Mouse (Mus musculus) adrenal gland, adult 18-20 months (tissue): ENCODE results near the gene Gm10142. TPM values are rescaled to one million over a fixed set of nuclear protein-coding genes. Genes with fewer than 3 reads are reported as not detected.
"Not testable (repeated sequence)": the region's sequence is repeated elsewhere in the genome, so short reads cannot be mapped to it uniquely, and the experiment has no call there.

Experiments
- DNase-seq, 2 experiments: peaks; one replicate each; pipeline ENCODE4 v3.0.0; 2021 to 2022; ENCODE audit warnings: low spot score in 2 of 2
- long read RNA-seq, 2 experiments: library from polyadenylated mRNA; stranded (forward); transcript quantifications; one replicate each; pipeline ENCODE4 v2.0.0; 2021
- total RNA-seq, 2 experiments: library from RNA; stranded (reverse); gene quantifications; 1 replicate in 1 of 2; 2 replicates in 1 of 2; pipeline ENCODE4 v1.2.3; 2021

The Gm10142 gene
- not detected for total RNA-seq
- long read RNA-seq, experiment 1: 0 reads
- long read RNA-seq, experiment 2: 0 reads

DNA sequence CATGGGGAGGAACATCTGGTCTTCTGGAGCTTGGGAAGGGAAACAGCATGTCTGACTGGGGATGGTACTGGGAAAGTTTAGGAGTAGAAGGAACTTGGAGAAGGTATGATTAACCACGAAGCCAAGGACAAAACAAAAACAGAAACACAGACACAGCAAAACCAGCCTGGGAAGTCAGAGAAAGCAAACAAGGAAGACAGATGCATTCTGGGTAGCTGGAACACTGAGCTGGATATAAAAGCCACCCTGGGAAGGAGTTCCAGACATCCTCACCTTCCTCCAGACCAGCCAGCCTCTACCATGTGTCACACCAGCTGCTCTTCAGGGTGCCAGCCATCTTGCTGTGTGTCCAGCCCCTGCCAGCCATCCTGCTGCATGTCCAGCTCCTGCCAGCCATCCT is at the start of gene Gm10142:
TSS of gene Gm10142 (plus strand) at position 301 of the 400 bp plus-strand sequence.
- DNase-seq: no peak

DNA sequence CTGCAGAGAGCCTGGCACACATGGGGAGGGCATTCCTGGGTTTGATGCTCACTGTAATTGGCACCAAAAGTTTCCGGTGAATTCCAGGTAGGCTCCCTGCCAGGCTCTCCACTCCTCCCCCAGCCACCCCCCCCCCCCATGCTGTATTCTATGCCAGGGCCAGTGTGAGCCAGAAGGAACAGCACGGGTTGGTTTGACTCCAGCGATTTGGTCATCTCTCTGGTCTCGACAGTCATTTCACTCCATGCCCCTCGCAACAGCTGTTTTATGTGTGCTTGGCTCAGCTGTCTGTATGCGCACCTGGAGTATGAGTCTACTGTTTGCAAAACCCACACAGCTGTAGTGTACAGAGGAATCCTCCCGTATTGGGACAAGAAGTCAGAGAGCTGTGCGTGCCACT is 49.3 kb upstream of the Gm10142 start:
- DNase-seq: no peak

GRCm38 (mm10) chr10:77667402-77667801 is 48.2 kb upstream of the Gm10142 start:
- DNase-seq: no peak

DNA sequence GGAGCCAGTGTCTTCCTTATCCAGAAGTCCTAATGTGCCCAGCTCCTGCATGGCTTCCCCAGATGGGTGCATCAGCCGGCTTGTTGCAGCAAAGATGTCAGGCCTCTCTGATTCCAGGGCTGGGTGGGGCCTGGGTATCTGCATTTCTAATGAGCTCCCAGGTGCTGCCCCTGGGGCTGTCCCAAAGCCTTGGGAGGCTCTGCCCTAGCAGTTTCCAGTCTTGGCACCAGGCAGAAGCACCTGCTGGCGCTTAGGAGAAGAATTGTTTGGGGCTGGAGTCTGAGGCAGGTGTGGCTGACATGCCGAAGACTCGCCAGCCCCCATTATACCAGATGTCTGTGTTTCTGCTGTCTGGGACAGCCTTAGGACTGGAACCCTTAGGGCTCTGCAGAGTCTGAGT is 44.9 kb upstream of the Gm10142 start:
- no peak for DNase-seq

GRCm38 (mm10) chr10:77671519-77671918 is 44.1 kb upstream of the Gm10142 start:
- DNase-seq: no peak

DNA sequence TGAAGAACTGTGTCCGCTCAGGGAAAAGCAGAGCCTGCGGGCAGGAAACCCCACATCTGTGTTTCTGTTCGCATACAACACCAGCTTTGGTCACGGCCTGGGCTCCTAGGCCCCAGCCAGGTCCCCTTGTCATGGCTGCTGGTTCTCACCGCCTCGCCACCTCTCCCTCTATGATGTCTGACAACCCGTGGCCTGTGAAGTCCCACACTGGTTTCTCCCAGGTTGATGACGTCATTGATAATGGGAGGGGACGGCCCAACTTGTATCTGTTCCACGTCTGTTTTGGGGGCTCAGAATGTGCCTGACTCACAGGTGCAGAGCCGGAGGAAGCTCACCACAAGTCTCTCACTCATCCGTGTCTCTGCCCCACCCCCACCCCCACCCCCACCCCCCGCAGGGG is 41.8 kb upstream of the Gm10142 start:
- DNase-seq: no peak

- DNase-seq: no peak
These were observed 38.0 kb upstream of the Gm10142 start for GRCm38 (mm10) chr10:77677562-77677961.

- DNase-seq: no peak
These were observed 32.6 kb upstream of the Gm10142 start for GRCm38 (mm10) chr10:77682994-77683393.

- no peak for DNase-seq
These were observed 31.4 kb upstream of the Gm10142 start for GRCm38 (mm10) chr10:77684181-77684580.

DNA sequence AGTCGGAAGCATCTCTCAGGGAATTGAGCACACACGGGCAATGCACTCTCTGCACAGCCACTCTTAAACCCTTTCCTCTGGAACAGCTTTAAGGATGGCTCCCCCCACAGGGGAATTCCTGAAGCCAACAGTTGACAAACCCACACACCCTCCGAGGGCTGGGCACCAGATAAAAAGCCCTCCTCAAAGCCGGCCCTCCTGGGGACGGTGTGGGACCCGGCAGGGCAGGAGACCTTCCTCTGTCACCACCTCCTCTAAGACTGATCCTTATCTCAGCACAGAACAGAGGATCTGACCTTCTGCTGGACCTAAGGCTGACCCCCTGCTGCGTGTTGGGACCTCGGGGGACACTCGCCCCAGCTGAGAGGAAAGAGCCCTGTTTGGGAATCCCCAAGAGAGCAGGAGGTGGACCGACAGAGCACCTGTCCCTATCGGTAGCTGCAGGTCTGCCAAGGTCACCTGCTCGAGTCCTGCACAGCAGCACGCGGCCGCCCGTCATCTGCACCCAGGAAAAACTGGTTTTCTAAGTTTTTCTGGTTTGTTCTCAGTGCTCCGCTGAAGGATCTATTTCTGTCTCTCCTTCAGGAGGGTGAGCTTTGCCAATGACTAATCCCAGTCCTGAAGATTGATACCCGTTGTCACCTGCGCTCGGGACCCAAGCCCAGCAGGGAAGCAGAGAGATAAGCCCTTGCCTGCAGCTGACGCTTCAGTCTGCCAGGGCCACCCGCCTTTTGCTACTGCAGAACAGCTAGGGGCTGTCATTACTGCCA is 29.5 kb upstream of the Gm10142 start, which contains the start of gene Tspear:
TSS of gene Tspear (plus strand) at position 675 of the 770 bp plus-strand sequence.
- DNase-seq: no peak

- no peak for DNase-seq
These were observed 28.6 kb upstream of the Gm10142 start for GRCm38 (mm10) chr10:77687021-77687420.

- not testable (repeated sequence) for DNase-seq
These were observed 25.2 kb upstream of the Gm10142 start, which contains the start of gene Gm19402 for GRCm38 (mm10) chr10:77690356-77690807. Gm19402 (minus strand) TSS chr10:77690757.

GRCm38 (mm10) chr10:77697133-77697532 is 18.5 kb upstream of the Gm10142 start, which contains the start of gene Gm9508:
Gm9508 (minus strand) TSS chr10:77697233.
- DNase-seq: no peak

GRCm38 (mm10) chr10:77706326-77706725 is 9.3 kb upstream of the Gm10142 start, which contains the start of gene Gm10272:
Gm10272 (plus strand) TSS chr10:77706626.
- DNase-seq: no peak

DNA sequence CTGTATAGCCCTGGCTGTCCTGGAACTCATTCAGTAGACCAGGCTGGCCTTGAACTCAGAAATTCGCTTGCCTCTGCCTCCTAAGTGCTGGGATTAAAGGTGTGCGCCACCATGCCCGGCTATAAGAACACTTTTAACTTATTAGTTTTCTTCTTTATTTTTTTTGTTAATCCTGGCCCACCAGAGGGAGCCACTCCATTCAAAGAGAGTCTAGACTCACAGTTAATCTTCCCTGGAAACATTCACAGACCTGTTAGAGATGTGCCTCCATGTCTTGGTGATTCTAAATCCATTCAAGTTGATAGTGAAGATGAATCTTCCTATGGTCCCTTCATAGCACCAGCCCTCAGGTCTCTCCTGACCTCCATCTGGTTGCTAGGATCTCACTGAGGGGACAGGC is 5.8 kb upstream of the Gm10142 start:
- no peak for DNase-seq

DNA sequence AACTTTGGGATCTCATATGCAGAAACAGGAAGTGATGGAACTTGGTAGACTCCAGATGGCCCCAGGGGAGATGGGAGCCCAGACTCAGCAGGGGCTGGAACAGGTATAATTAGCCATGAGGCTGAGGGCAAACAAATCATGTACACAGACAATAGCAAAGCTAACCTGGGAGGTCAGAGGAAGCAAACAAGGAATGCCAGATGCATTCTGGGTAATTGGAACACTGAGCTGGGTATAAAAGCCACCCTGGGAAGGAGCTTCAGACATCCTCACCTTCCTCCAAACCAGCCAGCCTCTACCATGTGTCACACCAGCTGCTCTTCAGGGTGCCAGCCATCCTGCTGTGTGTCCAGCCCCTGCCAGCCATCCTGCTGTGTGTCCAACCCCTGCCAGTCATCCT is 4.5 kb upstream of the Gm10142 start, which contains the start of gene Gm10024:
TSS of gene Gm10024 (plus strand) at position 301 of the 400 bp plus-strand sequence.
- DNase-seq: not testable (repeated sequence)

DNA sequence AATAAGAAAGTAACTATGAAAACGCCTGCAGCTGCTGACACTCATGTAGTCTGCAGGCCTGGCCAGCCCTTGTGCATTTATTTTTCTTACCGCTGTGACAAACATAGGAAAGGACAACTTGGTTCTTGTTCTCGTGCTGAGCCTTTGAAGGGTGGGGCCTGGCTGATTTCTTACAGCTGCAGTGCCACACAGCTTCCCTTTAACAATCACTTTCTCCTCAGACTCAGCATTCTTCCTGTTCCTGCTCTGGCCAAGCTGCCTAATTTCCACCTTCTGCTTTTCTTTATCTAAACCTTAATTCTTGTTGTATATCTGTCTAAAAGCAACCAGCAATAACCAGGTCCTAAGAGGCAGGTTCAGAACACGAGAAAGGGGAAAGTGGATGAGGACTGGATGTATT is 1.9 kb upstream of the Gm10142 start:
- DNase-seq: no peak

GRCm38 (mm10) chr10:77720299-77720698 is 4.7 kb downstream of the Gm10142 start, which contains the start of gene Krtap12-1:
Krtap12-1 (plus strand) TSS chr10:77720599.
- DNase-seq: not testable (repeated sequence)

- no peak for DNase-seq
These were observed 9.2 kb downstream of the Gm10142 start for GRCm38 (mm10) chr10:77724855-77725254.

DNA sequence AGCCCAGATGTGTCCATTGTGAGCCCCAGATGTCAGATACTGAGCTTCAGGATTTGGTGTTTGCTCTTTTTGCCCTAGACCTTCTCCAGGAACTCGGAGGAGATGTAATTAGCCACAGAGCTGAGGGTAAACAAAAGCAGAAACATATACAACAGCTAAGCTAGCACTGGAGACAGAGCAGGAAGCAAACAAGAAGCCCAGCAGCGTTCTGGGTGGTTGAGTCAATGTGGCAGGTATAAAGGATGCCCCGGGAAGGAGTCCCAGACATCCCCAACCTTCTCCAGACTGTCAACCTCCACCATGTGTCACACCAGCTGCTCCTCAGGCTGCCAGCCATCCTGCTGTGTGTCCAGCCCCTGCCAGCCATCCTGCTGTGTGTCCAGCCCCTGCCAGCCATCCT is 10.6 kb downstream of the Gm10142 start, which contains the start of gene Gm10100:
TSS of gene Gm10100 (plus strand) at position 301 of the 400 bp plus-strand sequence.
- DNase-seq: no peak

GRCm38 (mm10) chr10:77728280-77728679 is 12.7 kb downstream of the Gm10142 start:
- DNase-seq: no peak

DNA sequence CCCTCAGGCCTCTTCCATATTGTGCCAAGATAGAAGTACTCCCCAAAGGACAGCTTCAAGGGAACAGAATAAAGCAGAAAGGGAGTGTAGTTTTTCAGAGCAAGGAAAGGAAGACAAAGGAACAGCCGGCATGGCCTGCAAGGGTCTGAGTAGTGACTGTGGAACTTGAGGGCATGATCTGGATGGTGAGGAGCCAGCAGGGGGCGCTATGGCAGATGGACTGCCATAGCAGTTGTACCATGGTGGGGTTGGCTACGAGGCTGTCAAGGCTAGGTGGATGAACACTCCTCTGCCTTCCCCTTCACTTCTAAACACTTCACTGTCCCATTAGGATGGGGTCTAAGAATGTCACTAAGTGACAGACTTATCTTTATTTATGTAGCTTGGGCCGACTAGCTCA is 13.6 kb downstream of the Gm10142 start:
- peak; percentile 8 to 25 for DNase-seq
